Mouse (Mus musculus): ENCODE data around the gene Ate1.

DNA sequence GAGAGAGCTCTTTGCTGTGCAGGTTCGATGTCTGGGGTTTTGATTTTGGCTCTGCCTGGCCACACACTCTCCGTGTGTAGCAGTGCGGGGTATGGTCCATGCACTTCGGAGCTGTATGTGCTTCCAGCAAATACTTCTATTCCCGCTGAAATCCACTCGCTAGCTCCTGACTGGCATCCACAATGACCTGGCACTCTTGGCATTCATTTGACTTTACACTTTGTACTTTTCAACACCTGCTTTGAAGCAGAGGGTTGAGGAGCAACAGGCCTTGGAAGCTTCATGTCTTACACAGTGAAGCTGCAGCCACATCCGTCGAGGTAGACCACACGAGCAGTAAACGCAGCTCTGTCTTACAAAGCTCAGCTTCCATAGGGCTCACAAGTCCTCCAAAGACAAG lies 112.5 kb downstream of the Ate1 start:
- no peak for TF ChIP-seq POLR2A (IDR thresholded peaks at IDR 0.05; ENCODE audit: low read depth, low read length)
- TF ChIP-seq CTCF (conservative IDR thresholded peaks at IDR 0.05; ENCODE audit: insufficient read depth, insufficient read length, low read depth, low read length): no peak
